Mouse (Mus musculus) CH12.LX (cell line): ENCODE measurements at regions not wholly inside any gene's neighbourhood (a gene's known extent, or its start where the extent isn't known, plus 50 kb on each side); places are given as distances from the start of the nearest gene placed in this dataset.

Source experiments
- BHLHE40 ChIP-seq: IDR thresholded peaks from 2 replicates; pipeline ENCODE4 v1.6.1; 2011; ENCODE audit warnings: mild to moderate bottlenecking, low read depth, low read length, improper control_type of control experiment
- CTCF ChIP-seq, 2 experiments: IDR thresholded peaks in 1 of 2; conservative IDR thresholded peaks in 1 of 2; 2 replicates each; pipeline ENCODE4 v1.5.1; 2011 to 2012; ENCODE audit warnings: low read depth in 2 of 2, low read length in 2 of 2, improper control_type of control experiment in 1 of 2, inconsistent platforms in 1 of 2, mild to moderate bottlenecking in 1 of 2, moderate library complexity in 1 of 2
- EP300 ChIP-seq: IDR thresholded peaks from 2 replicates; pipeline ENCODE4 v1.6.1; 2011; ENCODE audit warnings: low read length, improper control_type of control experiment
- GABPA ChIP-seq: IDR thresholded peaks from 2 replicates; pipeline ENCODE4 v1.6.1; 2012; ENCODE audit warnings: low read depth, low read length, improper control_type of control experiment, inconsistent platforms; ENCODE audit not compliant: insufficient replicate concordance
- POLR2A ChIP-seq: IDR thresholded peaks from 2 replicates; pipeline ENCODE4 v1.6.1; 2011; ENCODE audit warnings: low read depth, mild to moderate bottlenecking, improper control_type of control experiment, low read length
- USF1 ChIP-seq: IDR thresholded peaks from 2 replicates; pipeline ENCODE4 v1.6.1; 2014; ENCODE audit warnings: low read depth, mild to moderate bottlenecking, inconsistent platforms, low read length, improper control_type of control experiment

- no peak for TF ChIP-seq POLR2A
- no peak for TF ChIP-seq CTCF (conservative IDR thresholded peaks at IDR 0.05 in 1 of 2, IDR thresholded peaks at IDR 0.05 in 1 of 2; ENCODE audit: low read depth in 2 of 2, low read length in 2 of 2)
- TF ChIP-seq USF1: no peak
- no peak for TF ChIP-seq BHLHE40
- no peak for TF ChIP-seq GABPA
- TF ChIP-seq EP300: no peak
These were observed 137.6 kb upstream of the Dnajc24 start for GRCm38 (mm10) chr2:106140931-106141330.
